Mouse (Mus musculus): ENCODE results near the gene Cidec. TPM values are rescaled to one million over a fixed set of nuclear protein-coding genes. Genes with fewer than 3 reads are reported as not detected.

The Cidec gene
- total and polyA plus RNA-seq, 3 experiments: not detected

GRCm38 (mm10) chr6:113455007-113455406 is 19.4 kb upstream of the Cidec start:
- H3K27ac ChIP-seq (ENCODE audit: control insufficient read depth, low read depth, low read length): no peak overlapping the region
- H3K79me2 ChIP-seq (ENCODE audit: control insufficient read depth, insufficient read depth, low read length, poor library complexity): no peaks in the 10 kb centered on the region
- no peaks in the 10 kb centered on the region for H3K9me3 ChIP-seq (replicated peaks; ENCODE audit: insufficient read depth, low read length)
- H3K4me1 ChIP-seq (ENCODE audit: control insufficient read depth in 1 of 2, insufficient read depth in 2 of 2, low read length in 2 of 2): no peaks in the 10 kb centered on the region
- H3K27me3 ChIP-seq (ENCODE audit: control insufficient read depth in 1 of 2, insufficient read depth in 2 of 2, low read length in 2 of 2): peaks cover 0 to 2% of the 10 kb centered on the region in 2 experiments; a peak in 3 of 4 replicates
- TF ChIP-seq CTCF (IDR thresholded peaks at IDR 0.05 in 2 of 3, conservative IDR thresholded peaks at IDR 0.05 in 1 of 3; ENCODE audit: control insufficient read depth in 1 of 3, insufficient read depth in 1 of 3, low read depth in 2 of 3, low read length in 3 of 3, poor library complexity in 1 of 3, severe bottlenecking in 1 of 3) (no peak), POLR2A (IDR thresholded peaks at IDR 0.05; ENCODE audit: control insufficient read depth in 1 of 2, insufficient read depth in 1 of 2, low read depth in 1 of 2, low read length in 2 of 2, poor library complexity in 1 of 2) (no peak), NRF1 (IDR thresholded peaks at IDR 0.05; ENCODE audit: insufficient read depth, low read depth, low read length, poor library complexity, severe bottlenecking) (no peak), TBP (IDR thresholded peaks at IDR 0.05; ENCODE audit: low read depth, low read length) (no peak), MYC (IDR thresholded peaks at IDR 0.05; ENCODE audit: low read depth, low read length) (no peak), NELFE (IDR thresholded peaks at IDR 0.05; ENCODE audit: low read depth, low read length) (no peak), GATA1 (IDR thresholded peaks at IDR 0.05; ENCODE audit: low read depth, low read length) (no peak), MXI1 (IDR thresholded peaks at IDR 0.05; ENCODE audit: low read depth, low read length) (no peak), HCFC1 (IDR thresholded peaks at IDR 0.05; ENCODE audit: low read depth, low read length) (no peak), POLR2AphosphoS2 (IDR thresholded peaks at IDR 0.05; ENCODE audit: low read length) (no peak), KAT2A (conservative IDR thresholded peaks at IDR 0.05; ENCODE audit: low read depth, low read length) (no peak), BHLHE40 (IDR thresholded peaks at IDR 0.05; ENCODE audit: borderline replicate concordance, low read depth, low read length) (no peak), POLR2AphosphoS5 (IDR thresholded peaks at IDR 0.05; ENCODE audit: borderline replicate concordance, low read depth, low read length) (no peak), RCOR1 (IDR thresholded peaks at IDR 0.05; ENCODE audit: low read depth, low read length) (no peak)
- H3K9ac ChIP-seq (ENCODE audit: control insufficient read depth, low read depth, low read length, poor library complexity, severe bottlenecking): no peak overlapping the region
- no peak for DNase-seq (ENCODE audit: low read depth, low spot score)
- no peaks in the 10 kb centered on the region for H3K36me3 ChIP-seq (ENCODE audit: control insufficient read depth in 1 of 2, insufficient read depth in 2 of 2, low read length in 2 of 2)
- H3K4me3 ChIP-seq (ENCODE audit: control insufficient read depth in 1 of 2, insufficient read depth in 1 of 2, low read depth in 2 of 2, low read length in 2 of 2): no peak overlapping the region

- DNase-seq (ENCODE audit: low read depth, low spot score): no peak
- Histone ChIP-seq H3K4me3 (ENCODE audit: control insufficient read depth in 1 of 2, insufficient read depth in 1 of 2, low read depth in 2 of 2, low read length in 2 of 2) (no peak overlapping the region), H3K27ac (ENCODE audit: control insufficient read depth, low read depth, low read length) (no peak overlapping the region), H3K4me1 (ENCODE audit: control insufficient read depth in 1 of 2, insufficient read depth in 2 of 2, low read length in 2 of 2) (no peaks in the 10 kb centered on the region), H3K79me2 (ENCODE audit: control insufficient read depth, insufficient read depth, low read length, poor library complexity) (no peaks in the 10 kb centered on the region), H3K36me3 (ENCODE audit: control insufficient read depth in 1 of 2, insufficient read depth in 2 of 2, low read length in 2 of 2) (peaks cover 0 to 7% of the 10 kb centered on the region in 2 experiments; a peak in 2 of 4 replicates), H3K9me3 (replicated peaks; ENCODE audit: insufficient read depth, low read length) (no peaks in the 10 kb centered on the region), H3K9ac (ENCODE audit: control insufficient read depth, low read depth, low read length, poor library complexity, severe bottlenecking) (no peak overlapping the region), H3K27me3 (ENCODE audit: control insufficient read depth in 1 of 2, insufficient read depth in 2 of 2, low read length in 2 of 2) (no peaks in the 10 kb centered on the region; a peak in 2 of 4 replicates)
- TF ChIP-seq MYC (IDR thresholded peaks at IDR 0.05; ENCODE audit: low read depth, low read length): no peak
- TF ChIP-seq BHLHE40 (IDR thresholded peaks at IDR 0.05; ENCODE audit: borderline replicate concordance, low read depth, low read length): no peak
- no peak for TF ChIP-seq MEF2A (IDR thresholded peaks at IDR 0.05; ENCODE audit: extremely low read depth, insufficient replicate concordance, low read depth, low read length, poor library complexity, severe bottlenecking)
These were observed 16.3 kb upstream of the Cidec start for GRCm38 (mm10) chr6:113451839-113452238.

Measured in MEL (cell line).